ENCODE assay signal across 8 mouse cellular contexts in the genomic region with DNA sequence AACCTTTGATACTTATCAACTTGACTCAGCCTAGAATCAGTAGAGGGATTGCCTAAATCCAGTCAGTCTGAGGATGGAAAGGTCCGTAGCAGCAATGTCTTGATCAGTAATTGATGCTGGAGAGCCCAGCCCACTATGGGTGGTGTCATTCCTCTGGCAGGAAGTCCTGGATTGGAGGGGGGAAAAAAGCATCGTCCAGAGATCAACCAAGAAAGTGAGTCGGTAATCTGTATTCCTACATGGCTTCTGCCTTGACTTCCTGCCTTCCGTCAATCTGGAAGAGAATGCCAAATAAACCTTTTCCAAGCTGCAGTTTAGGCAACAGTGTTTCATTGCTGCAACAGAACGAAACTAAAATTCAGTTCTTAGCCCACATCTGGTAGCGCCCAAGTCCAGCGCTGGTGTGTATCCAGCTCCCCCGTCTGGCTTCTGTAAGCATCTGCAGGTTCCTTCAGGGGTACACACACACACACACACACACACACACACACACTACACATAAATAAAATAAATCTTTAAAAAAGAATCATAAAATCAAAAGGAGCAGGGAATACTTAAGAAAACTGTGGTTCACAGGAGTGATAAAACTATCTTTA. TPM values are rescaled to one million over a fixed set of nuclear protein-coding genes. Genes with fewer than 3 reads are reported as not detected.
DNase-seq lines count a peak whose midpoint lies in the region; ATAC-seq and TF ChIP-seq lines count a peak whose summit lies in the region.

No protein-coding gene starts in this region.

- no peak for TF ChIP-seq POLR2A in cerebellum, adult 2 months (IDR thresholded peaks at IDR 0.05; ENCODE audit: borderline replicate concordance, insufficient read depth, low read length)

- H3K4me2 ChIP-seq in midbrain, embryonic 11.5 days = no peak overlapping the region; the same call in 1 of the 2 replicates
- peak overlapping the region; percentile 64 for H3K4me2 ChIP-seq in stomach, embryonic 16.5 days (ENCODE audit: low read depth, low read length)

- H3K36me3 ChIP-seq in midbrain, embryonic 10.5 days = 0 out of 2 replicates have a peak, but pooled peaks cover 3% of the 10 kb centered on the region
- no peaks in the 10 kb centered on the region for H3K36me3 ChIP-seq in midbrain, embryonic 11.5 days (ENCODE audit: control insufficient read depth, insufficient read depth, low read length)
- H3K36me3 ChIP-seq in limb, embryonic 10.5 days = 0 out of 2 replicates have a peak, but pooled peaks cover 5% of the 10 kb centered on the region
- H3K36me3 ChIP-seq in stomach, embryonic 16.5 days (ENCODE audit: control insufficient read depth, insufficient read depth, low read length) = no peaks in the 10 kb centered on the region

- 77% methylated on average over 8 of the region's 8 CpGs for WGBS in cerebellum, adult 2 months
- 90% methylated on average over 8 of the region's 8 CpGs for WGBS in midbrain, embryonic 10.5 days
- WGBS in midbrain, embryonic 11.5 days = 92% methylated on average over 8 of the region's 8 CpGs
- 87% methylated on average over 8 of the region's 8 CpGs for WGBS in limb, embryonic 10.5 days
- 76% methylated on average over 8 of the region's 8 CpGs for WGBS in stomach, embryonic 16.5 days

- no peaks in the 10 kb centered on the region for H3K27me3 ChIP-seq in cerebellum, adult 2 months (ENCODE audit: control insufficient read depth, insufficient read depth, low read length)
- H3K27me3 ChIP-seq in midbrain, embryonic 10.5 days (ENCODE audit: low read depth, poor library complexity, severe bottlenecking) = no peaks in the 10 kb centered on the region; the same call in 1 of the 2 replicates
- H3K27me3 ChIP-seq in midbrain, embryonic 11.5 days (ENCODE audit: control insufficient read depth, insufficient read depth, low read length) = no peaks in the 10 kb centered on the region
- no peaks in the 10 kb centered on the region for H3K27me3 ChIP-seq in limb, embryonic 10.5 days (ENCODE audit: low read depth, poor library complexity, severe bottlenecking)
- H3K27me3 ChIP-seq in stomach, embryonic 16.5 days (ENCODE audit: control insufficient read depth, insufficient read depth, low read length) = no peaks in the 10 kb centered on the region

- H3K4me1 ChIP-seq in cerebellum, adult 2 months (ENCODE audit: control insufficient read depth, insufficient read depth, low read length) = peaks cover 2% of the 10 kb centered on the region; the same call in 1 of the 2 replicates
- H3K4me1 ChIP-seq in midbrain, embryonic 10.5 days = peaks cover 11% of the 10 kb centered on the region
- H3K4me1 ChIP-seq in midbrain, embryonic 11.5 days (ENCODE audit: control insufficient read depth, insufficient read depth, low read length) = no peaks in the 10 kb centered on the region
- H3K4me1 ChIP-seq in limb, embryonic 10.5 days = peaks cover 10% of the 10 kb centered on the region
- H3K4me1 ChIP-seq in stomach, embryonic 16.5 days (ENCODE audit: control insufficient read depth, insufficient read depth, low read length) = peaks cover 7% of the 10 kb centered on the region

- H3K4me3 ChIP-seq in cerebellum, adult 2 months (replicated peaks; ENCODE audit: insufficient read depth, low read depth, low read length) = no peak overlapping the region
- H3K4me3 ChIP-seq in midbrain, embryonic 10.5 days = peak overlapping the region; percentile 70
- H3K4me3 ChIP-seq in midbrain, embryonic 11.5 days (ENCODE audit: low read depth, low read length) = no peak overlapping the region; the same call in 1 of the 2 replicates
- peak overlapping the region; percentile 85 for H3K4me3 ChIP-seq in limb, embryonic 10.5 days
- peak overlapping the region; percentile 82 for H3K4me3 ChIP-seq in stomach, embryonic 16.5 days (replicated peaks; ENCODE audit: low read length)

- no peak for ATAC-seq in midbrain, embryonic 11.5 days (ENCODE audit: low FRiP score)
- no peak for ATAC-seq in stomach, embryonic 16.5 days (ENCODE audit: insufficient read depth, low FRiP score)

- no peaks in the 10 kb centered on the region for H3K9me3 ChIP-seq in midbrain, embryonic 10.5 days (replicated peaks)
- no peaks in the 10 kb centered on the region for H3K9me3 ChIP-seq in midbrain, embryonic 11.5 days (ENCODE audit: control insufficient read depth, low read length)
- no peaks in the 10 kb centered on the region for H3K9me3 ChIP-seq in limb, embryonic 10.5 days (replicated peaks)
- no peaks in the 10 kb centered on the region for H3K9me3 ChIP-seq in stomach, embryonic 16.5 days (replicated peaks; ENCODE audit: control insufficient read depth, low read length)

- no peak for TF ChIP-seq CTCF in cerebellum, adult 2 months (IDR thresholded peaks at IDR 0.05; ENCODE audit: borderline replicate concordance, insufficient read depth, low read depth, low read length)

- H3K9ac ChIP-seq in midbrain, embryonic 11.5 days (ENCODE audit: low read length) = no peak overlapping the region; the same call in 1 of the 2 replicates
- H3K9ac ChIP-seq in stomach, embryonic 16.5 days (ENCODE audit: low read length) = peak overlapping the region; percentile 91

- DNase-seq in cerebellum, adult 11 months = peak; percentile 18
- no peak for DNase-seq in cerebellum, adult 2 months
- no peak for DNase-seq in midbrain, embryonic 10.5 days (ENCODE audit: low spot score)
- no peak for DNase-seq in midbrain, embryonic 11.5 days (ENCODE audit: low spot score, missing footprints)
- no peak for DNase-seq in limb, embryonic 10.5 days (ENCODE audit: low spot score)
- DNase-seq in spleen, adult 18-20 months = no peak
- no peak for DNase-seq in thymus, postnatal 36 days

- H3K27ac ChIP-seq in cerebellum, adult 2 months (ENCODE audit: insufficient read depth, low read length) = no peak overlapping the region
- H3K27ac ChIP-seq in midbrain, embryonic 10.5 days (replicated peaks) = peak overlapping the region; percentile 88; the same call in 1 of the 2 replicates
- no peak overlapping the region for H3K27ac ChIP-seq in midbrain, embryonic 11.5 days (ENCODE audit: low read depth, low read length)
- peak overlapping the region; percentile 90 for H3K27ac ChIP-seq in limb, embryonic 10.5 days
- peak overlapping the region; percentile 57; the same call in 1 of the 2 replicates for H3K27ac ChIP-seq in stomach, embryonic 16.5 days (ENCODE audit: low read length)

RNA-seq across cellular contexts. Expression of gene Slc25a15, which starts 1.0 kb away (rescaled TPM):
- polyA plus RNA-seq in cerebellum, adult 2 months (2012; rRNA removed) = 12.1 and 13.1 TPM in 2 replicates
- 16.4 and 17.5 TPM in 2 replicates for polyA plus RNA-seq in midbrain, embryonic 10.5 days (2016; fragmentation: Nextera tagmentation; extraction: Ambion mirVana)
- polyA plus RNA-seq in midbrain, embryonic 11.5 days (2014; fragmentation: Nextera tagmentation; extraction: Ambion mirVana) = 14.6 and 16.4 TPM in 2 replicates
- 18.9 and 20.7 TPM in 2 replicates for polyA plus RNA-seq in limb, embryonic 10.5 days (2016; fragmentation: Nextera tagmentation; extraction: Ambion mirVana)
- polyA plus RNA-seq in stomach, embryonic 16.5 days (2015; fragmentation: Nextera tagmentation; extraction: Ambion mirVana) = 34.7 and 37.3 TPM in 2 replicates

RNA-seq across cellular contexts. Expression of gene Mrps31, which starts 11.8 kb away (rescaled TPM):
- polyA plus RNA-seq in cerebellum, adult 2 months (2012; rRNA removed) = 21.7 and 22.5 TPM in 2 replicates
- polyA plus RNA-seq in midbrain, embryonic 10.5 days (2016; fragmentation: Nextera tagmentation; extraction: Ambion mirVana) = 40.3 and 44.5 TPM in 2 replicates
- 45.3 and 47.0 TPM in 2 replicates for polyA plus RNA-seq in midbrain, embryonic 11.5 days (2014; fragmentation: Nextera tagmentation; extraction: Ambion mirVana)
- polyA plus RNA-seq in limb, embryonic 10.5 days (2016; fragmentation: Nextera tagmentation; extraction: Ambion mirVana) = 42.7 and 44.3 TPM in 2 replicates
- 45.7 and 48.8 TPM in 2 replicates for polyA plus RNA-seq in stomach, embryonic 16.5 days (2015; fragmentation: Nextera tagmentation; extraction: Ambion mirVana)

Comparison
In these comparisons a context has a peak if more than half of its experiments do, and no peak if none do; other contexts are left out.
1. H3K27ac ChIP-seq: peak in midbrain, embryonic 10.5 days (single experiment), limb, embryonic 10.5 days (single experiment) and stomach, embryonic 16.5 days (single experiment); none in cerebellum, adult 2 months (single experiment) and midbrain, embryonic 11.5 days (single experiment).
2. H3K4me3 ChIP-seq: peak in midbrain, embryonic 10.5 days (single experiment), limb, embryonic 10.5 days (single experiment) and stomach, embryonic 16.5 days (single experiment); none in cerebellum, adult 2 months (single experiment) and midbrain, embryonic 11.5 days (single experiment).